Mouse (Mus musculus) liver, adult 2 months (tissue): ENCODE results near the gene Serinc5. TPM values are rescaled to one million over a fixed set of nuclear protein-coding genes. Genes with fewer than 3 reads are reported as not detected.

ENCODE experiments used
- DNase-seq: peaks from one replicate; pipeline ENCODE4 v3.0.0-alpha.2; 2011; ENCODE audit warnings: low read depth, low spot score; ENCODE audit errors: extremely low read depth
- H3K27ac ChIP-seq: fragments of 200-500 bp; replicated peaks from 2 replicates; pipeline ENCODE4 v1.5.1; 2012; ENCODE audit warnings: low read depth, mild to moderate bottlenecking, control low read depth, inconsistent platforms, low read length; ENCODE audit not compliant: insufficient read depth
- H3K27me3 ChIP-seq: fragments of 200-500 bp; 2 replicates; pipeline ENCODE4 v1.6.1; 2012; ENCODE audit warnings: mild to moderate bottlenecking, moderate library complexity, low read length, inconsistent platforms; ENCODE audit not compliant: control insufficient read depth, insufficient read depth
- H3K36me3 ChIP-seq: fragments of 200-500 bp; 2 replicates; pipeline ENCODE4 v1.6.1; 2012; ENCODE audit warnings: low read length, inconsistent platforms; ENCODE audit not compliant: control insufficient read depth, insufficient read depth
- H3K4me1 ChIP-seq: fragments of 200-500 bp; 2 replicates; pipeline ENCODE4 v1.6.1; 2011; ENCODE audit warnings: low read length; ENCODE audit not compliant: control insufficient read depth, insufficient read depth
- H3K4me3 ChIP-seq: fragments of 200-500 bp; 2 replicates; pipeline ENCODE4 v1.5.1; 2011; ENCODE audit warnings: low read depth, mild to moderate bottlenecking, control low read depth, low read length, moderate library complexity; ENCODE audit not compliant: insufficient read depth
- H3K79me2 ChIP-seq: fragments of 200-500 bp; 2 replicates; pipeline ENCODE4 v1.6.1; 2012; ENCODE audit warnings: inconsistent platforms, mild to moderate bottlenecking, low read length, moderate library complexity; ENCODE audit not compliant: control insufficient read depth, insufficient read depth
- H3K9ac ChIP-seq: fragments of 200-500 bp; 2 replicates; pipeline ENCODE4 v1.6.1; 2012; ENCODE audit warnings: low read depth, mild to moderate bottlenecking, control low read depth, inconsistent platforms, low read length
- CTCF ChIP-seq: fragments of 200-500 bp; IDR thresholded peaks from 2 replicates; pipeline ENCODE4 v1.5.1; 2011; ENCODE audit warnings: low read depth, low read length, control low read depth
- POLR2A ChIP-seq: fragments of 200-500 bp; IDR thresholded peaks from 2 replicates; pipeline ENCODE4 v1.6.1; 2011; ENCODE audit warnings: low read length, control low read depth; ENCODE audit not compliant: insufficient read depth; ENCODE audit errors: extremely low read depth
- WGBS: fragments of 180-500 bp; shearing (Covaris S2); methylation state at CpG from one replicate; pipeline ENCODE4 v1.1.7; 2018; 5-methylcytosine and 5-hydroxymethylcytosine counted together
- polyA plus RNA-seq: library from polyadenylated mRNA; depleted of rRNA; stranded (reverse); fragments of >200 nt; gene quantifications from 2 replicates; pipeline ENCODE4 v1.2.3, GENCODE M21; 2012
- total RNA-seq: library from RNA; depleted of rRNA; stranded (reverse); fragments of >200 nt; gene quantifications from 2 replicates; pipeline ENCODE4 v1.2.3, GENCODE M21; 2014

Gene Serinc5
- total and polyA plus RNA-seq, 2 experiments: 14.3 to 18.0 TPM

DNA sequence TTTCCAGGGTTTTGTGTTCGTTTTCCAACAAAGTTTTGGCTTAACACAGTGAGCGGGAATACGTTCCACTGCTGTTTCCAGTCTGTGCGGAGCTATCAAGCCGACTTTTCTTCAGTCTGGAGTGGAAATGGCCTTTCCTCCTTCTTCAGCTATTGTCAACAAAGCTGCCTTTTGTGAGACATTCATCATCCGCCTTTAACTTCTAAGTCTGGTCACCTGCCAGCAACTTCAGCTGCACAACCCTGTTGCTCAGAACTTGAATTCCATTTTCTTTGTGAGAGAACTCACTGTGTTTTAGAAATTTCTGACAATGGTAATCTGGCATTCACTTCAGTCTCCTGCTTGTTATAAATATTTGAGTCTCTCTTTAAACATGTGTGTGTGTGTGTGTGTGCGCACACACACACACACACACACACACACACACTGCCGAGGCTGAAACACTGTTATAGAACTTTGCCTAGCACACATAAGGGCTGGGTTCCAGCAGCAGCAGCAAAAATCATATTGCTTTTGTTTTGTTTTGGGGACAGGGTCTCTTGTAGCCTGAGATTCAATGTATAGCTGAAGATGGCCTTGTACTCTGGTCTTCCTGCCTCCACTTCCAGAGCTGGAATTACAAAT is 26.7 kb upstream of the Serinc5 start:
- no peak for DNase-seq
- no peaks in the 10 kb centered on the region for H3K36me3 ChIP-seq
- H3K79me2 ChIP-seq: no peaks in the 10 kb centered on the region
- H3K4me1 ChIP-seq: peaks cover 5% of the 10 kb centered on the region; the same call in 1 of the 2 replicates
- no peak overlapping the region for H3K27ac ChIP-seq
- H3K4me3 ChIP-seq: no peak overlapping the region
- no peak for TF ChIP-seq POLR2A
- WGBS: 79% methylated on average over 8 of the region's 8 CpGs
- H3K27me3 ChIP-seq: no peaks in the 10 kb centered on the region
- H3K9ac ChIP-seq: no peak overlapping the region

DNA sequence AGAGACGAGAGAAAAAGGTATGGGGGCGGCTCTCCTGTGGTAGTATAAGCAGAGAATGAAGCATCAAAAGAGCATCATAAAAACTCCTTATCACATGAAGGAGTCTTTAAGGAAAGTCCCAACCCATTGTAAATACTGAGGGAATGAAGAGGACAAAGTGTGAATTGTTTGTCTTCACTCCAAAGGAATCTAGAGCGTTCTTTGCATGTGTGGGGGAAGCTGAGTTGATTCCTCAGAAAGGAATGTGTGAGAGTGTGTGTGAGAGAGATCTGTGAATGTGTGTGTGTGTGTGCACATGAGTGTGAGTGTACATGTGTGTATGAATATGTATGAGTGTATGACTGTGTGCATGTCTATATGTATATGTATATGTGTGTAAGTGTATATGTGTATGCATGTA is 22.2 kb upstream of the Serinc5 start:
- no peak for DNase-seq
- no peak overlapping the region for H3K27ac ChIP-seq
- WGBS: 37% methylated on average over 3 of the region's 3 CpGs
- no peaks in the 10 kb centered on the region for H3K79me2 ChIP-seq
- no peak for TF ChIP-seq CTCF
- no peak for TF ChIP-seq POLR2A
- H3K4me1 ChIP-seq: no peaks in the 10 kb centered on the region
- H3K9ac ChIP-seq: no peak overlapping the region
- no peaks in the 10 kb centered on the region for H3K27me3 ChIP-seq
- no peaks in the 10 kb centered on the region for H3K36me3 ChIP-seq
- H3K4me3 ChIP-seq: no peak overlapping the region

DNA sequence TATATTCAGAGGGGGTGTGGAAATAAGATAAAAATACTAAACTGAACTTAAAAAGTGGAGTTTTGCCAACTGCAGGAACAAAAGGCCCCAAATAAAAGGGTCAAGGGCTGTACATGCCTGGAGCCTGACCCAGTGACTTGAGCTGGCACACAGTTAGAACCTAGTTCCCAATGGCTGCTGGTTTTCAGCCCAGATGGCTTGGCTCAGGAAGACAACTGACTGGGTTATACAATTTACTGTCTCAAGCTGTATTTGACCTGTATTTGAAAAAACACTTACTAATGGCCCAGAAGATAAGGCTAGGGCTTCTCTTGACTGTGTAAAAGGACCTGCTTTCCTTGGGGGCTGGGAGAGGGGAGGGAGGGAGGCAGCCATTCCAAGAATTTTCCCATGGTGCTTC is 21.6 kb upstream of the Serinc5 start:
- no peaks in the 10 kb centered on the region for H3K27me3 ChIP-seq
- H3K36me3 ChIP-seq: no peaks in the 10 kb centered on the region
- TF ChIP-seq POLR2A: no peak
- no peaks in the 10 kb centered on the region for H3K4me1 ChIP-seq
- H3K79me2 ChIP-seq: no peaks in the 10 kb centered on the region
- no peak overlapping the region for H3K4me3 ChIP-seq
- no peak overlapping the region for H3K27ac ChIP-seq
- no peak overlapping the region for H3K9ac ChIP-seq
- DNase-seq: peak; percentile 83

DNA sequence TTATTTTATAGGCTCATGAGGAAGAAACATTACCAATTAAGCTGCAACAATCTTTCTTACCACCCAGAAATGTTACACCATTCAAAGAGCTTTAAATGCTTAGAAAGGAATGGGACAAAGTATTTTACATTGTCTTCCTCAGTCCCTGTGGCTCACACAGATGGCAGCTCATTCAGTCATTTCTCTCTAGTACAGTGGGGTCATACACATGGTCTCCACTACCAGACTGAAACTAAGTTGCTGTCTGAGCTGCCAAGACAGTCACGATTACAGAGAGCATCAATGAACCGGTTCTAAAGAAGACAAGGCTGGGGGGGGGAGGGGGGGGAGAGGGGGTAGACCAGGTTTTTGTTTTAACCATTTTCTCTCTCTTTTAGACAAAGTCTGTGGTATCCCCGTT is 19.7 kb upstream of the Serinc5 start:
- Histone ChIP-seq H3K79me2 (no peaks in the 10 kb centered on the region), H3K27ac (no peak overlapping the region), H3K4me1 (no peaks in the 10 kb centered on the region), H3K9ac (no peak overlapping the region), H3K27me3 (no peaks in the 10 kb centered on the region), H3K36me3 (no peaks in the 10 kb centered on the region), H3K4me3 (no peak overlapping the region)
- 87% methylated on average over 3 of the region's 3 CpGs for WGBS
- TF ChIP-seq POLR2A (no peak), CTCF (no peak)
- DNase-seq: no peak

DNA sequence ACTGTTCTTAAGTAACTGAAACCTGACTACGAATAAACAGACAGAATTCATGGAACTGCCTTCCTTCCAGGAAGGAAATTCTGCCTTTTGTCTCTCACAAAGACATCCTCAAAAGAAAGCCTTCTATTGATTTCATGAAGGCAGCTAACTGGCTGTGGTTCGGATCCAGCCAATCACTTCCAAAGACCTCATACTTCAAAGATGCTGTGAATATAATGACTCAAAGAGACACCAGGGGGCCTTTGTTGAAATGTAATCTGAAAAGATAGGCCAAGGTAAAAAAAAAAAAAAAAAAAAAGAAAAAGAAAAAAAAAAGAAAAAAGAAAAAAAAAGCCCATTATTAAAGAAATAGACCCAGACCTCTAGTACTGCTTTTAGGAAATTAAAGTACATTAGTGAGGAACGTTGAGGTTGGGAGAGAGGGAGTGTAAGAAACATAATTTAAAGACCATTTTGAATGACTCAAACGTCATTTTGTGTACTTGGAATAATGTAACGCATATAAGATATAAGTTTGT is 18.6 kb upstream of the Serinc5 start:
- Histone ChIP-seq H3K4me1 (no peaks in the 10 kb centered on the region), H3K79me2 (no peaks in the 10 kb centered on the region), H3K27ac (no peak overlapping the region), H3K9ac (no peak overlapping the region), H3K4me3 (no peak overlapping the region), H3K27me3 (no peaks in the 10 kb centered on the region), H3K36me3 (no peaks in the 10 kb centered on the region)
- WGBS: 86% methylated on average over 5 of the region's 5 CpGs
- TF ChIP-seq POLR2A: no peak
- no peak for TF ChIP-seq CTCF
- DNase-seq: no peak

DNA sequence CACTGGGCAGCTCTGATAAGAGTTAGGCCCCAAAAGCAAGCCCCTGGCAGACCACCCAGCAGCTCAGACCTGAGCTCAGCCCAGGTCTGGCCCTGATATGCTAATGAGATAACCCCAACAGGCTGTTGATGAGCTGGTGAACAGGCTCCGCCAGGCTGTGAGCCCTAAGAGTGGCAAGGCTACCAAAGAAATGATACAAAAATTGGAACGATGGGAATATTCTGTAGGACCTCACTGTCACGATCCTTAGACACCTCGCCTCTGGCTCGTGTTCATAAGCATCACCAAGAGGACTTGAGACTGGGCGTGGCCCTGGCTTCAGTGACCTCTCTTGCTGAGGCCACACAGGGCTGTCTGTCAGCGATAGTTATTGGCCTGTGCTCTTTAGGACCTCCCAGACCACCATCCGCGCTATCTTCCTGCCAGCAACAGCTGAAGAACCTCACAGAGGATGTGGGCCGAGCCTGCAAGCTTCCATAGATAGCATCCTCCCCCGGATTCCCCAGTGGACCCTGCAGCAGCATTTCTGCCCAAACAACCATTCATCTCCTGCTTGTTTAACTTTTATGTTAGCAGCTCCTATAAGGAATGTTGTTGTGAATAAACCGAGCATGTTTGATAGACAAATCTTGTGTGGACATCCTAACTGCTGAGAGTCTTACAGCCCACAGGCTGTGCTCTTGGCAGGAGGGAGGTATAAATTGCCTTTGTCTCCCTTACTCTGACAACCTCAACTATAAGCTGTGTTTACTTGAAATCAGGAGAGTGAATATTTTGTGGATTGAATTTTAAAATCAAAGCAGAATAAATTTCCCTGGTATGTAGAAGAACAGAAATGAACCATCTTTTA is 17.9 kb upstream of the Serinc5 start:
- 69% methylated on average over 12 of the region's 12 CpGs for WGBS
- Histone ChIP-seq H3K9ac (no peak overlapping the region), H3K27ac (no peak overlapping the region), H3K4me1 (no peaks in the 10 kb centered on the region), H3K4me3 (no peak overlapping the region), H3K79me2 (no peaks in the 10 kb centered on the region), H3K27me3 (no peaks in the 10 kb centered on the region), H3K36me3 (no peaks in the 10 kb centered on the region)
- TF ChIP-seq POLR2A (no peak), CTCF (no peak)
- no peak for DNase-seq
